Mouse (Mus musculus) megakaryocyte, embryonic 14.5 days (primary cell): ENCODE measurements around the gene Papola.

Experiments used
- FLI1 ChIP-seq: IDR thresholded peaks from 2 replicates; pipeline ENCODE4 v1.6.1; 2012; ENCODE audit warnings: low read length, inconsistent platforms, mixed read lengths
- GATA1 ChIP-seq: IDR thresholded peaks from 3 replicates; pipeline ENCODE4 v1.6.1; 2012; ENCODE audit warnings: mixed read lengths, low read length, inconsistent platforms, borderline replicate concordance

GRCm38 (mm10) chr12:105876931-105877330 lies 92.4 kb downstream of the Papola start:
- no peak for TF ChIP-seq GATA1
- no peak for TF ChIP-seq FLI1
